Mouse (Mus musculus): ENCODE data around the gene Dlx6. TPM values are rescaled to one million over a fixed set of nuclear protein-coding genes. Genes with fewer than 3 reads are reported as not detected.

The Dlx6 gene
- polyA plus RNA-seq, 1 experiment from 2014 or later: not detected

DNA sequence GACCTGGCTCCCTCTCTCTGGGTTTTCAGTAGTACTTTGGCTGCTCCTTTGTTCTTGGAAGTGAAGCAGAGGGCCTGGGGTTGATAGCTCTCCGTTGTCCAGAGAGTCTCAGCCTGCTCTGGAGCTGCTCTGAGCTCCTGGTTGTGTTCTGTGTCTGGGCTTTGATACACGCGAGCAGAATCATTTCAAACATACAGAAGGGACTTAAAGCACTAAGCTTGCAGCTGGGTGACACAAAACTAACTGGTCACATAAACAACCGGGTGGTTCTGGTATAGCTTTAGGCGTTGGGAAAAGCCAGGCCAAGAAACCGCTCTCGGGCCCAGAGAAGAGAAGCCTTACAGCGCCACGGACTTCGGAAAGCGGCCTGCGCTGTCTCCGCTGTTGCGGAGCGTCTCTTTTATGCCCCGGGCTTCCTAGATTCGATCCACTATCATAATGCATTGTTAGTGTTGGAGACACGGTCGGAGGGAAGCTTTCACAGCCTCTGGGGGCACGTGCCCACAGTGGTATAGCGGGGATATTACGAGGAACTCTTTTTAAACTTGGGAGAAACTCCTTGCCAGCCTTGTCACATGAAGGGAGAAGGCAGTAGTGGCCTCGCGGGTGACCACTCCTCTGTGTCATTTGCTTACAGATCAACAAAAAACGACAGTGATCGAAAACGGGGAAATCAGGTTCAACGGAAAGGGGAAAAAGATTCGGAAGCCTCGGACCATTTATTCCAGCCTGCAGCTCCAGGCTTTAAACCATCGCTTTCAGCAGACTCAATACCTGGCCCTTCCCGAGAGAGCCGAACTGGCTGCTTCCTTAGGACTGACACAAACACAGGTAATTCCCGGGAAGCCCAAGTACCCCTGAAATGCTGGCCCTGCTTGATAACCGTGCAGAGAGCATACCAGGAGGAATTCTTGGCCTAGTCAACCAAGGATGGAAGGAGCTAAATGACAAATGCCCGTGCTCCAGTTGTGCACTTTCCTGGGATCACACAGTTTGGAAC, 1.6 kb downstream of the Dlx6 start:
- Histone ChIP-seq H3K27ac (ENCODE audit: low read depth) (no peak overlapping the region), H3K4me1 (ENCODE audit: insufficient read depth) (no peaks in the 10 kb centered on the region; the same call in 1 of the 2 replicates), H3K27me3 (ENCODE audit: insufficient read depth, low read length) (peaks cover 94% of the 10 kb centered on the region), H3K4me2 (no peak overlapping the region), H3K36me3 (ENCODE audit: insufficient read depth) (no peaks in the 10 kb centered on the region), H3K4me3 (ENCODE audit: low read depth, low read length) (no peak overlapping the region; the same call in 1 of the 2 replicates), H3K9me3 (ENCODE audit: low read depth, low read length) (no peaks in the 10 kb centered on the region), H3K9ac (no peak overlapping the region)
- no peak for TF ChIP-seq CTCF (IDR thresholded peaks at IDR 0.05; ENCODE audit: low read depth)
- no peak for ATAC-seq (ENCODE audit: insufficient read depth)
- no peak for DNase-seq
- 3% methylated on average over 36 of the region's 36 CpGs for WGBS

DNA sequence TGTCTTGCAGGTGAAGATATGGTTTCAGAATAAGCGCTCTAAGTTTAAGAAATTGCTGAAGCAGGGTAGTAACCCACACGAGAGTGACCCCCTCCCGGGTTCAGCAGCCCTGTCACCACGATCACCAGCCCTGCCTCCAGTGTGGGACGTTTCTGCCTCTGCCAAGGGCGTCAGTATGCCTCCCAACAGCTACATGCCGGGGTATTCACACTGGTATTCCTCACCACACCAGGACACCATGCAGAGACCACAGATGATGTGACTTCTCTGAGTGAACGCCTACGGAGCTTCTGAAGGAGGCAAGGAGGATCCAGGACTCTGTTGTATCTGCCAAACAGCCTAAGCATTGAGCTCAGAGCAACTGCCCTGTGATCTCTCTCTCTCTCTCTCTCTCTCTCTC, 3.9 kb downstream of the Dlx6 start:
- Histone ChIP-seq H3K4me1 (ENCODE audit: insufficient read depth) (no peaks in the 10 kb centered on the region), H3K27ac (ENCODE audit: low read depth) (no peak overlapping the region), H3K4me2 (no peak overlapping the region), H3K9me3 (ENCODE audit: low read depth, low read length) (no peaks in the 10 kb centered on the region), H3K4me3 (ENCODE audit: low read depth, low read length) (no peak overlapping the region), H3K9ac (no peak overlapping the region), H3K27me3 (ENCODE audit: insufficient read depth, low read length) (peaks cover 94% of the 10 kb centered on the region), H3K36me3 (ENCODE audit: insufficient read depth) (no peaks in the 10 kb centered on the region)
- ATAC-seq (ENCODE audit: insufficient read depth) (no peak), DNase-seq (no peak)
- WGBS: 1% methylated on average over 9 of the region's 9 CpGs
- no peak for TF ChIP-seq CTCF (IDR thresholded peaks at IDR 0.05; ENCODE audit: low read depth)

DNA sequence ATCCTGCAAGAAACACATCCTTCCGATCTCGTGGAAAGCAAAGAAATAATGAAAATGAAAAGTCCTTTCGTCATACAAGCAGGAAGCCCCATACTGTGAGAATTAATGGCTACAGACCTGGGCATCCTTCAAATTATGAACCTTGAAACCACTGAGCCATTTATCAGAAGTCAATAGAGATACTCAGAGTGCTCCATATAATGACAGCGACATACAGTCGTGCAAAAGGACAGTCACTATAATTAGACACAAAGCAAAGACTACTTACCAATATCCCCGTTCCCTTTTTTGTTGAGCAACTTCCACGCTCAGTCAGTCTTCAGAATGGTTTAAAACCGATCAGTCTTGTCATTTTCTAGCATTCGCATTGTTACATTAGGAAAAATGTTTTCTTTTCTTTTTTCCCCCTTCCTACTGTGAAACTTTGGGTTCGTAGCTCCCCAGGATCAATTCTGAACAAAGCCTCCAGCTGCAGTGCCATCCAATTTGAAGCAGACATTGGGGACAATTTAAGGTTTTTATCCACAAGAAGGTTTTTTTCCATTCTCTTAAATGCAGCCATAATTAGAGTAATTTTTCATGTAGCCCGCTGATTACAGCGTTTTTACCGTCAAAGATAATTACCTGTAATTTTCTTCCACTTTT, 6.0 kb downstream of the Dlx6 start:
- Histone ChIP-seq H3K9me3 (ENCODE audit: low read depth, low read length) (no peaks in the 10 kb centered on the region), H3K36me3 (ENCODE audit: insufficient read depth) (no peaks in the 10 kb centered on the region), H3K4me3 (ENCODE audit: low read depth, low read length) (no peak overlapping the region), H3K4me1 (ENCODE audit: insufficient read depth) (no peaks in the 10 kb centered on the region), H3K27ac (ENCODE audit: low read depth) (no peak overlapping the region), H3K4me2 (no peak overlapping the region), H3K27me3 (ENCODE audit: insufficient read depth, low read length) (peaks cover 94% of the 10 kb centered on the region), H3K9ac (no peak overlapping the region)
- no peak for TF ChIP-seq CTCF (IDR thresholded peaks at IDR 0.05; ENCODE audit: low read depth)
- ATAC-seq (ENCODE audit: insufficient read depth): no peak
- WGBS: 3% methylated on average over 13 of the region's 13 CpGs
- DNase-seq: no peak

DNA sequence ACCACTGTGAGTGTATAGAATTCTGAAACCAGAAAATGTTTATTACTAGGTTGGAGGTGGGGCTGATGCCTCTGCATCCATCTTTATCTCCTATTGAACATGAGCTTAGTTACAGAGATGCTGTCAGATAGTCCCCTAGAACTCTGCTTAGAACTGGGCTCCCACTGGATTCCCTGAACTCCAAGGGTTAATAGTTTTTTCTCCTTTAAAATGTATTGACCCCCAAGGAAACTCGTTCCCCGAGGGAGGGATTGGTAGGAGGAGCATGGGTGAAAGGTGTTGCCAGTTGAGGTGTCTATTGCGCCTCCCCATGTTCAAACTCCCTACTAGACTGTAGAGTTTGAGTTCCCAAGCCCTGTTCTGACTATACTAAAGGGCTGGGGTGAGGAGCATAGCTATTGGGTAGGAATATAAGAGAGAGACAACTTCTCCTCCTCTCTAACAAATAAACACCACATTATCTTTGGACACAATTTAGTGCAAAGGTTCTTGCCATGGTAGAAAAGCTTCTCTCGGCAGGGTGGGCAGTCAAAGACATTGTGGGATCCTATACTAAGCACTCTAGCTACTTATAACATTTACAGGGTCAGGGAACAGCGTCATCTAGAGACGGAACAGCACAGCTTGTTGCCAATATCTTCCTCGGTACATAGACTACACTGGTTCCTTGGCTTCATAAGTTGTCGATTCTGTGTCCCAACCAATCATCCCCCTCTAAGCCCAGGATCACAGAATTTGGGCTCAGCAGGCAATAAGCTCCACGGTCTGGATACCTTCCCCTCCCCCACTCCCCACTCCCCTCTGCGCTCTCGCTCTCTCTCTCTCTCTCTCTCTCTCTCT, 7.0 kb downstream of the Dlx6 start:
- 0% methylated on average over 10 of the region's 11 CpGs for WGBS
- ATAC-seq (ENCODE audit: insufficient read depth): no peak
- no peak for DNase-seq
- no peak overlapping the region for H3K9ac ChIP-seq
- H3K4me3 ChIP-seq (ENCODE audit: low read depth, low read length): no peak overlapping the region
- H3K27ac ChIP-seq (ENCODE audit: low read depth): no peak overlapping the region
- no peaks in the 10 kb centered on the region for H3K9me3 ChIP-seq (ENCODE audit: low read depth, low read length)
- H3K36me3 ChIP-seq (ENCODE audit: insufficient read depth): no peaks in the 10 kb centered on the region
- no peaks in the 10 kb centered on the region for H3K4me1 ChIP-seq (ENCODE audit: insufficient read depth)
- H3K27me3 ChIP-seq (ENCODE audit: insufficient read depth, low read length): peaks cover 94% of the 10 kb centered on the region
- no peak overlapping the region for H3K4me2 ChIP-seq
- TF ChIP-seq CTCF (IDR thresholded peaks at IDR 0.05; ENCODE audit: low read depth): no peak

DNA sequence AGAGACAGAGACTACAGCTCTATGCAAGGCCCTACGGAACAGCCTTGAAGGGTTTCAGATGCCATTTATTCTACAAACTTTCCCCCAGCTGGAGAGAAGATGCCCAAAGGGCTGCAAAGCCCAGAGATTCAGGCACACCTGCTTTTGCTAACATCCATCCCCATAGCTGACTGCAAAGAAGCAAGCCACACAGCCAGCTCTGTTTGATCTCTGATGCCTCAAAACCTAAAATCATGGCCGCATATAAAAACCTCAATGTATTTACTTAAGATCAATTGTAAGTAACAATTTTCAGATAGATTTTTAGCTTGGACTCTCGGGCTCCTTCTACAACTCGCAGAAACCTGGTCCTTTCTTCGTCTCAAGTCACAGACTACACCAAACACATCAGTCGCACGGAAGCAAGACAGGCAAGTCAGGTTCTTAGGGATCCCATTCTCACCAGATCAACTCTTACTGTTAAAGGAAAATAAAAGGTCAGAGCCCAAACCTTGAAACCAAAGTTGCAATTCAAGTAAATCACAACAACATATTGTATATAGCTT, 7.8 kb downstream of the Dlx6 start:
- DNase-seq (no peak), ATAC-seq (ENCODE audit: insufficient read depth) (no peak)
- no peak overlapping the region for H3K4me3 ChIP-seq (ENCODE audit: low read depth, low read length)
- TF ChIP-seq CTCF (IDR thresholded peaks at IDR 0.05; ENCODE audit: low read depth): no peak
- H3K9me3 ChIP-seq (ENCODE audit: low read depth, low read length): no peaks in the 10 kb centered on the region
- H3K27ac ChIP-seq (ENCODE audit: low read depth): no peak overlapping the region
- no peak overlapping the region for H3K4me2 ChIP-seq
- H3K4me1 ChIP-seq (ENCODE audit: insufficient read depth): no peaks in the 10 kb centered on the region
- H3K27me3 ChIP-seq (ENCODE audit: insufficient read depth, low read length): peaks cover 94% of the 10 kb centered on the region
- no peaks in the 10 kb centered on the region for H3K36me3 ChIP-seq (ENCODE audit: insufficient read depth)
- WGBS: 2% methylated on average over 7 of the region's 7 CpGs
- H3K9ac ChIP-seq: no peak overlapping the region

DNA sequence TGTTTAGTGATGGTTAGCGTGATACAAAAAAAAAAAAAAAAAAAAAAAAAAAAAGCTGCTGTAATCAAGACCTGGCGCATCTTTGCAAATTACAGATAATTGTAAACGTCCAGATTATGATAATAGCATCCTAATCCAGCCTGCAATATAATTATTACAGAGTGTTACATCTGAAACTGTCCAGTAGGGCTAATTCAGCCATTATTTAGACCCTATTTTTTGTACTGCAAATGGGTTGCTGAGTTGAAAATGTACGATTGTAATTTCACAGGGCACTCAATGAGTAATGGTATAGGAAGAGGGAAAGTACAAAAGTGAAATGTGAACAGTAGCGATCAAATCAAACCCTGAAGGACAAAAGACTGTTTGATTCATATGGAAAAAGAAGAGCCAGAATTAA, 8.6 kb downstream of the Dlx6 start:
- Histone ChIP-seq H3K4me2 (no peak overlapping the region), H3K36me3 (ENCODE audit: insufficient read depth) (no peaks in the 10 kb centered on the region), H3K27ac (ENCODE audit: low read depth) (no peak overlapping the region), H3K4me3 (ENCODE audit: low read depth, low read length) (no peak overlapping the region), H3K4me1 (ENCODE audit: insufficient read depth) (no peaks in the 10 kb centered on the region), H3K27me3 (ENCODE audit: insufficient read depth, low read length) (peaks cover 94% of the 10 kb centered on the region), H3K9me3 (ENCODE audit: low read depth, low read length) (no peaks in the 10 kb centered on the region), H3K9ac (no peak overlapping the region)
- 6% methylated on average over 5 of the region's 5 CpGs for WGBS
- no peak for TF ChIP-seq CTCF (IDR thresholded peaks at IDR 0.05; ENCODE audit: low read depth)
- DNase-seq: no peak
- ATAC-seq (ENCODE audit: insufficient read depth): no peak

Measured in lung, embryonic 14.5 days (tissue).